Mouse (Mus musculus) cerebellum, adult 9-11 months (tissue): ENCODE data around the gene Bnc1.

Experiments used
- DNase-seq: peaks from one replicate; pipeline ENCODE4 v3.0.0; 2022

The Bnc1 gene

GRCm38 (mm10) chr7:81992131-81993061 lies at the start of gene Bnc1:
Gene Bnc1, minus strand, starts transcription at chr7:81992292.
- no peak for DNase-seq

- DNase-seq: no peak
Measured at GRCm38 (mm10) chr7:82033347-82033746, 41.3 kb upstream of the Bnc1 start.

- no peak for DNase-seq
Measured at GRCm38 (mm10) chr7:82029666-82030065, 37.6 kb upstream of the Bnc1 start.

GRCm38 (mm10) chr7:82025802-82026201 lies 33.7 kb upstream of the Bnc1 start:
- no peak for DNase-seq

- no peak for DNase-seq
Measured at GRCm38 (mm10) chr7:82023676-82024075, 31.6 kb upstream of the Bnc1 start.

GRCm38 (mm10) chr7:82022404-82022803 lies 30.3 kb upstream of the Bnc1 start:
- no peak for DNase-seq

GRCm38 (mm10) chr7:82018031-82018430 lies 25.9 kb upstream of the Bnc1 start:
- no peak for DNase-seq

GRCm38 (mm10) chr7:82016751-82017710 lies 24.9 kb upstream of the Bnc1 start:
- no peak for DNase-seq

GRCm38 (mm10) chr7:82012472-82012871 lies 20.4 kb upstream of the Bnc1 start:
- no peak for DNase-seq

- no peak for DNase-seq
Measured at GRCm38 (mm10) chr7:82011534-82012401, 19.7 kb upstream of the Bnc1 start.

- DNase-seq: no peak
Measured at GRCm38 (mm10) chr7:82007151-82007550, 15.1 kb upstream of the Bnc1 start.

- DNase-seq: no peak
Measured at GRCm38 (mm10) chr7:82004228-82004627, 12.1 kb upstream of the Bnc1 start.

- no peak for DNase-seq
Measured at GRCm38 (mm10) chr7:81999816-82000215, 7.7 kb upstream of the Bnc1 start.

GRCm38 (mm10) chr7:81999372-81999771 lies 7.3 kb upstream of the Bnc1 start:
- DNase-seq: no peak

GRCm38 (mm10) chr7:81995975-81996374 lies 3.9 kb upstream of the Bnc1 start:
- no peak for DNase-seq

GRCm38 (mm10) chr7:81995126-81995525 lies 3.0 kb upstream of the Bnc1 start:
- DNase-seq: no peak

- no peak for DNase-seq
Measured at GRCm38 (mm10) chr7:81993140-81993539, 1.0 kb upstream of the Bnc1 start.

- no peak for DNase-seq
Measured at GRCm38 (mm10) chr7:81991611-81992061, 456 bp downstream of the Bnc1 start.

GRCm38 (mm10) chr7:81991116-81991515 lies 976 bp downstream of the Bnc1 start:
- DNase-seq: no peak

GRCm38 (mm10) chr7:81983651-81984050 lies 8.4 kb downstream of the Bnc1 start:
- DNase-seq: no peak

- DNase-seq: no peak
Measured at GRCm38 (mm10) chr7:81978304-81978703, 13.8 kb downstream of the Bnc1 start.

GRCm38 (mm10) chr7:81974616-81975015 lies 17.5 kb downstream of the Bnc1 start:
- no peak for DNase-seq
